ENCODE assay signal across 11 mouse cellular contexts in genomic region chr7:142169836-142170235, GRCm38 (mm10). TPM values are rescaled to one million over a fixed set of nuclear protein-coding genes. Genes with fewer than 3 reads are reported as not detected.
A peak's percentile ranks its signal among the peaks of the same experiment; 100 is the strongest.
DNase-seq lines count a peak whose midpoint lies in the region; ATAC-seq and TF ChIP-seq lines count a peak whose summit lies in the region.
"Had no signal": no experiment of that assay in that cellular context is flagged by ENCODE, and none has a peak within 500 bp of the region (broad histone marks: within the 10 kb centered on the region; RNA-seq: fewer than 3 reads in every experiment).

No protein-coding gene starts in this region.

- H3K27ac ChIP-seq in gastrocnemius, adult 2 months, result no peak overlapping the region
- H3K27ac ChIP-seq in heart, embryonic 12.5 days (ENCODE audit: poor library complexity, severe bottlenecking), result no peak overlapping the region
- H3K27ac ChIP-seq: forebrain, embryonic 10.5 days; neural tube, embryonic 12.5 days had no signal

- H3K36me3 ChIP-seq in heart, embryonic 12.5 days, result no peaks in the 10 kb centered on the region
- H3K36me3 ChIP-seq: forebrain, embryonic 10.5 days; neural tube, embryonic 12.5 days had no signal

- peak; percentile 55 for TF ChIP-seq CTCF in gastrocnemius, adult 2 months (IDR thresholded peaks at IDR 0.05)

- H3K9ac ChIP-seq in heart, embryonic 12.5 days, result no peak overlapping the region
- H3K9ac ChIP-seq: neural tube, embryonic 12.5 days had no signal

- WGBS in heart, embryonic 12.5 days, result 47% methylated on average over 3 of the region's 3 CpGs

- ATAC-seq in heart, embryonic 12.5 days (ENCODE audit: insufficient number of reproducible peaks, low FRiP score), result no peak

- no peak overlapping the region for H3K4me3 ChIP-seq in gastrocnemius, adult 2 months
- no peak overlapping the region for H3K4me3 ChIP-seq in heart, embryonic 12.5 days
- H3K4me3 ChIP-seq: forebrain, embryonic 10.5 days; neural tube, embryonic 12.5 days had no signal

- no peak overlapping the region for H3K4me2 ChIP-seq in heart, embryonic 12.5 days
- H3K4me2 ChIP-seq: neural tube, embryonic 12.5 days had no signal

- DNase-seq in gastrocnemius, adult 2 months, result no peak
- DNase-seq in gastrocnemius, postnatal 10 days, result no peak
- peak; percentile 4 for DNase-seq in lung, postnatal 10 days
- DNase-seq in lung, postnatal 25 days (ENCODE audit: low spot score), result no peak
- DNase-seq in c-Kit-positive CD71-positive TER-119-positive erythroid progenitor cells, embryonic 14.5 days (ENCODE audit: low spot score), result peak; percentile 29
- DNase-seq in retina, postnatal 1 day, result peak; percentile 42
- no peak for DNase-seq in left cerebral cortex, postnatal 4 days

- peaks cover 6% of the 10 kb centered on the region; the same call in 1 of the 2 replicates for H3K27me3 ChIP-seq in heart, embryonic 12.5 days (replicated peaks)
- H3K27me3 ChIP-seq: neural tube, embryonic 12.5 days had no signal

- H3K4me1 ChIP-seq in heart, embryonic 12.5 days (replicated peaks), result no peaks in the 10 kb centered on the region
- H3K4me1 ChIP-seq: forebrain, embryonic 10.5 days; neural tube, embryonic 12.5 days had no signal

- intact Hi-C loops in gastrocnemius, adult 2 months (cut with DNase I), result no loop called here
- intact Hi-C loops in left cerebral cortex, postnatal 4 days (cut with DNase I), result no loop called here

- no peaks in the 10 kb centered on the region for H3K9me3 ChIP-seq in heart, embryonic 12.5 days (replicated peaks)
- H3K9me3 ChIP-seq: forebrain, embryonic 10.5 days; neural tube, embryonic 12.5 days had no signal

RNA-seq across cellular contexts. Expression of gene Gm4553, which starts 4.3 kb away (rescaled TPM):
- total RNA-seq in gastrocnemius, adult 2 months (2021), result not detected
- total RNA-seq in gastrocnemius, postnatal 10 days (2021), result not detected
- not detected in 2 replicates for polyA plus RNA-seq in heart, embryonic 12.5 days (2016; fragmentation: Nextera tagmentation; extraction: Ambion mirVana)
- total RNA-seq in left cerebral cortex, postnatal 4 days (2021), result not detected
- total RNA-seq: hematopoietic stem cell, adult 5-6 weeks had no signal
- polyA plus RNA-seq: forebrain, embryonic 10.5 days; neural tube, embryonic 12.5 days had no signal

RNA-seq across cellular contexts. Expression of gene Krtap5-2, which starts 6.0 kb away (rescaled TPM):
- not detected for total RNA-seq in gastrocnemius, adult 2 months (2021)
- not detected for total RNA-seq in gastrocnemius, postnatal 10 days (2021)
- polyA plus RNA-seq in heart, embryonic 12.5 days (2016; fragmentation: Nextera tagmentation; extraction: Ambion mirVana), result not detected in 2 replicates
- not detected for total RNA-seq in left cerebral cortex, postnatal 4 days (2021)
- total RNA-seq: hematopoietic stem cell, adult 5-6 weeks had no signal
- polyA plus RNA-seq: forebrain, embryonic 10.5 days; neural tube, embryonic 12.5 days had no signal

RNA-seq across cellular contexts. Expression of gene Gm29735, which starts 12.9 kb away (rescaled TPM):
- not detected for total RNA-seq in gastrocnemius, adult 2 months (2021)
- not detected for total RNA-seq in gastrocnemius, postnatal 10 days (2021)
- not detected in 2 replicates for polyA plus RNA-seq in heart, embryonic 12.5 days (2016; fragmentation: Nextera tagmentation; extraction: Ambion mirVana)
- total RNA-seq in left cerebral cortex, postnatal 4 days (2021), result not detected
- total RNA-seq: hematopoietic stem cell, adult 5-6 weeks had no signal
- polyA plus RNA-seq: forebrain, embryonic 10.5 days; neural tube, embryonic 12.5 days had no signal

RNA-seq across cellular contexts. Expression of gene Gm10153, which starts 20.4 kb away (rescaled TPM):
- not detected for total RNA-seq in gastrocnemius, adult 2 months (2021)
- total RNA-seq in gastrocnemius, postnatal 10 days (2021), result not detected
- polyA plus RNA-seq in heart, embryonic 12.5 days (2016; fragmentation: Nextera tagmentation; extraction: Ambion mirVana), result not detected in 2 replicates
- total RNA-seq in left cerebral cortex, postnatal 4 days (2021), result not detected
- total RNA-seq: hematopoietic stem cell, adult 5-6 weeks had no signal
- polyA plus RNA-seq: forebrain, embryonic 10.5 days; neural tube, embryonic 12.5 days had no signal

RNA-seq across cellular contexts. Expression of gene Gm45337, which starts 25.4 kb away (rescaled TPM):
- total RNA-seq in gastrocnemius, adult 2 months (2021), result not detected
- total RNA-seq in gastrocnemius, postnatal 10 days (2021), result not detected
- polyA plus RNA-seq in heart, embryonic 12.5 days (2016; fragmentation: Nextera tagmentation; extraction: Ambion mirVana), result not detected in 2 replicates
- not detected for total RNA-seq in left cerebral cortex, postnatal 4 days (2021)
- total RNA-seq: hematopoietic stem cell, adult 5-6 weeks had no signal
- polyA plus RNA-seq: forebrain, embryonic 10.5 days; neural tube, embryonic 12.5 days had no signal

Comparison
In these comparisons a context has a peak if more than half of its experiments do, and no peak if none do; other contexts are left out.
1. DNase-seq: peak in lung, postnatal 10 days (single experiment), c-Kit-positive CD71-positive TER-119-positive erythroid progenitor cells, embryonic 14.5 days (single experiment) and retina, postnatal 1 day (single experiment); none in gastrocnemius, adult 2 months (single experiment), gastrocnemius, postnatal 10 days (single experiment), lung, postnatal 25 days (single experiment) and left cerebral cortex, postnatal 4 days (single experiment).